Mouse (Mus musculus) adrenal gland, postnatal 25 days (tissue): ENCODE data around the gene Sgcd. TPM values are rescaled to one million over a fixed set of nuclear protein-coding genes. Genes with fewer than 3 reads are reported as not detected.

ENCODE experiments used
- DNase-seq: peaks from one replicate; pipeline ENCODE4 v3.0.0; 2021; ENCODE audit warnings: mixed read lengths
- long read RNA-seq: library from polyadenylated mRNA; stranded (forward); transcript quantifications from one replicate; pipeline ENCODE4 v2.0.0, GENCODE M21; 2021
- total RNA-seq: library from RNA; stranded (reverse); gene quantifications from 2 replicates; pipeline ENCODE4 v1.2.3, GENCODE M21; 2021

Sgcd gene
- 6.6 and 8.7 TPM in 2 replicates for total RNA-seq
- long read RNA-seq, partial matches to known transcripts = 0 of 3 reads
- long read RNA-seq, other reads (novel, unspliced or antisense) = 1 of 3 reads

- peak; percentile 51 for DNase-seq
These were observed at the start of gene Sgcd for GRCm38 (mm10) chr11:47988697-47989533. Gene Sgcd (minus strand): TSS chr11:47988969.

GRCm38 (mm10) chr11:48038051-48038450, 49.3 kb upstream of the Sgcd start:
- DNase-seq = no peak

- DNase-seq = no peak
These were observed 24.1 kb upstream of the Sgcd start for GRCm38 (mm10) chr11:48012836-48013235.

GRCm38 (mm10) chr11:47988333-47988696, 454 bp downstream of the Sgcd start:
- peak; percentile 16 for DNase-seq

GRCm38 (mm10) chr11:47987893-47988267, 889 bp downstream of the Sgcd start:
- no peak for DNase-seq

GRCm38 (mm10) chr11:47987251-47987892, 1.4 kb downstream of the Sgcd start:
- no peak for DNase-seq

GRCm38 (mm10) chr11:47982152-47982551, 6.6 kb downstream of the Sgcd start:
- no peak for DNase-seq

- DNase-seq = no peak
These were observed 7.7 kb downstream of the Sgcd start for GRCm38 (mm10) chr11:47981108-47981507.

- no peak for DNase-seq
These were observed 35.5 kb downstream of the Sgcd start for GRCm38 (mm10) chr11:47953291-47953690.

- no peak for DNase-seq
These were observed 36.4 kb downstream of the Sgcd start for GRCm38 (mm10) chr11:47952366-47952765.

GRCm38 (mm10) chr11:47939795-47940194, 49.0 kb downstream of the Sgcd start:
- DNase-seq = no peak

- DNase-seq = no peak
These were observed 71.2 kb downstream of the Sgcd start for GRCm38 (mm10) chr11:47917616-47918015.

- no peak for DNase-seq
These were observed 97.1 kb downstream of the Sgcd start for GRCm38 (mm10) chr11:47891617-47892172.

- peak; percentile 3 for DNase-seq
These were observed 98.5 kb downstream of the Sgcd start for GRCm38 (mm10) chr11:47890315-47890714.

- DNase-seq = no peak
These were observed 103.5 kb downstream of the Sgcd start for GRCm38 (mm10) chr11:47885310-47885709.

- DNase-seq = no peak
These were observed 105.2 kb downstream of the Sgcd start for GRCm38 (mm10) chr11:47883545-47883944.

- DNase-seq = no peak
These were observed 112.1 kb downstream of the Sgcd start for GRCm38 (mm10) chr11:47876633-47877170.

GRCm38 (mm10) chr11:47845894-47846293, 142.9 kb downstream of the Sgcd start:
- no peak for DNase-seq

GRCm38 (mm10) chr11:47833283-47833682, 155.5 kb downstream of the Sgcd start:
- no peak for DNase-seq

- DNase-seq = no peak
These were observed 178.5 kb downstream of the Sgcd start for GRCm38 (mm10) chr11:47810307-47810706.

GRCm38 (mm10) chr11:47804101-47804715, 184.6 kb downstream of the Sgcd start:
- DNase-seq = no peak

- no peak for DNase-seq
These were observed 210.9 kb downstream of the Sgcd start for GRCm38 (mm10) chr11:47777916-47778226.
